Mouse (Mus musculus) heart, postnatal 14 days (tissue): ENCODE measurements around the gene St3gal3. TPM values are rescaled to one million over a fixed set of nuclear protein-coding genes. Genes with fewer than 3 reads are reported as not detected.
A peak's percentile ranks its signal among the peaks of the same experiment; 100 is the strongest.

Source experiments
- DNase-seq, 2 experiments: peaks; one replicate each; pipeline ENCODE4 v3.0.0; 2021 to 2022
- intact Hi-C: fragments of 180-260 bp; cut with DNase I; formaldehyde crosslinking; loops from one replicate; pipeline ENCODE4 v1.15.1; 2025
- long read RNA-seq, 2 experiments: library from polyadenylated mRNA; stranded (forward); transcript quantifications; one replicate each; pipeline ENCODE4 v2.0.0; 2021
- total RNA-seq, 2 experiments: library from RNA; stranded (reverse); gene quantifications; 2 replicates each; pipeline ENCODE4 v1.2.3; 2021

Gene St3gal3
- total RNA-seq: 10 to 100 TPM; 44.5 to 48.1 TPM
- long read RNA-seq, experiment 1, partial matches to known transcripts: 1 of 14 reads
- long read RNA-seq, experiment 1, other reads (novel, unspliced or antisense): 8 of 14 reads
- long read RNA-seq, experiment 2, transcript St3gal3-201 (12 exons, 2,549 nt): major isoform, 10 of 21 reads
- long read RNA-seq, experiment 2, partial matches to known transcripts: 0 of 21 reads
- long read RNA-seq, experiment 2, other reads (novel, unspliced or antisense): 9 of 21 reads

GRCm38 (mm10) chr4:118134485-118135365, at the start of gene St3gal3:
Gene St3gal3 (minus strand): TSS chr4:118134914.
- DNase-seq: peak; percentile 99
- intact Hi-C loops: no loop called here

- intact Hi-C loops: no loop called here
- DNase-seq: peak in 1 of 2 experiments; percentile 19
Measured at GRCm38 (mm10) chr4:118180301-118181080, 45.8 kb upstream of the St3gal3 start.

GRCm38 (mm10) chr4:118179467-118180300, 45.0 kb upstream of the St3gal3 start, which contains the start of gene Kdm4a:
Gene Kdm4a (minus strand): TSS chr4:118180043.
- intact Hi-C loops: no loop called here
- DNase-seq: peak; percentile 91

- intact Hi-C loops: no loop called here
- no peak for DNase-seq
Measured at GRCm38 (mm10) chr4:118178952-118179466, 44.3 kb upstream of the St3gal3 start.

DNA sequence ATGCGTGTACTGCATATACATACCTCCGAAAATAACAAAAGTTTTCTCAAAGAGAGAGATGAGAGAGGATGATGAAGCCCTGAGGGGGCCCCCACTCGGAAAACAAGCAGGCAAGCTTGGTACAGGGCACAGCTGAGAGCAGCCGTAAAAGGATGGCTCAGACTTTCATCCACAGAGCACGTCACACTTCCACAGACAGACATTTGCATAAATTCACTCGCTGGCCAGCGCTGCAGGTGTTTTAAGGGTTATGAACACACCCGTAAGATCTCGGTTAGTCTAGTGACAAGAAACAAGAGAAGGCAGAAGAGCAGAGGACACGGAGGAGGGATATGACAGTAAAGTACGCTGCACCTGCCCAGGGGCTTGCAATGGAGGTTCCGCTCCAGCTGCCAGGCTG, 37.7 kb upstream of the St3gal3 start:
- intact Hi-C loops: no loop called here
- DNase-seq: no peak

DNA sequence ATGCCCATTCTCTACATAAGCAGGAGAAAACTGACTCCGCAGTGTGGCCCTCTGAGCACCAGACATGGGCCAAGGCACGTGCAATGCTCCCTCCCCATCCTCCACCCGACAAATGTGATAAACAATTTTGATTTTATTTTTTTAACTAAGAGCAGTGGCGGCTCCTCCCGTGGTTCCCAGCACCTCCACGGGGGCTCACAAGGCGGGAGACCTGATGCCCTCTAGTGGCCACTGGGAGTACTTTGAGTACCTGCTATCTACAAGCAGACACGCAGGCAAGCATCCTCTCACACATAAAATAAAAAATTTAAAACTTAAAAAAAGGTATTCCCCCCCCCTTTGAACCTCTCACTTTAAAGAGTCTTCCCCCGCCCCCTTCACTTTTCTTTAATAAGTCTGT, 36.3 kb upstream of the St3gal3 start:
- DNase-seq: no peak
- intact Hi-C loops: no loop called here

DNA sequence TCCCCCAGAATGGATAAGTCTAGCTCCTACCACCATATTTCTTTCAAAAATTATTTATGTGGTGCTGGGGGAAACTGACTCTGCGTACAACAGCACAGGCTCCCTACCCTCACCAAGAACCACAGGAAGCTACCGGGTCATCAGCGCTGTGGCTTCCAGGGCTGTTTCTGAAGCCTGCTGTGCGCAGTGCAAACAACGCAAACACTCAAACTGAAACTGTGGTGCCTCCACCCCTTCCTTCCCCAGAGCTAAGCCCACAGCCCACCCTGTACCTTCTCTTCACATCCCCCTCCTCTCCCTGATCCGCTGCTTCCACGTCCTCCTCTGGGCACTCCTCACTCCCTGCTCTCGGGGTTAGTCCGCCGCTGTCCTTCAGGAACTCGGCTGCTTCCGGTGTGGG, 27.4 kb upstream of the St3gal3 start:
- DNase-seq: no peak
- intact Hi-C loops: no loop called here

- intact Hi-C loops: no loop called here
- no peak for DNase-seq
Measured at GRCm38 (mm10) chr4:118157666-118158065, 23.0 kb upstream of the St3gal3 start.

GRCm38 (mm10) chr4:118156559-118156958, 21.8 kb upstream of the St3gal3 start:
- no peak for DNase-seq
- intact Hi-C loops: no loop called here

DNA sequence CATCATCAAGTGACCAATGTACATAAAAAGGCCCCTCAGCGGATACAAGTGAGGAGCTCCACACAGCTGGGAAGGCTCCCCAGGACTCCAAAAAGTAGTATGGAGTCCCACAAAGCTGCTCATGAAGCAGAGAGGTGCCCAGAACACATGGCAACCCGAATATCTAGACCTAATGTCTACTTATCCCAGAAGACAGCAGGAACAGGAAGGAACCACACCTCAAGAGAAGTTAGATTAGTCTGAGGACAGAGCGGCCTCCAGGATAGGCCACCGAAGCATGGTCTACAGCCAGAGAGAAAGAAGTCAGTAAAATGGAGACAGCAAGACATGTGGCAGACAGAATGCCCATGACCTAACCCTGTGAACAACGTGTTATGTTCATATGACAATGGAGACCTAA, 20.2 kb upstream of the St3gal3 start:
- DNase-seq: no peak
- intact Hi-C loops: no loop called here

- DNase-seq: peak; percentile 50 to 56
- intact Hi-C loops: no loop called here
Measured at GRCm38 (mm10) chr4:118152020-118152785, 17.5 kb upstream of the St3gal3 start.

GRCm38 (mm10) chr4:118150804-118151203, 16.1 kb upstream of the St3gal3 start:
- DNase-seq: no peak
- intact Hi-C loops: no loop called here

GRCm38 (mm10) chr4:118149956-118150680, 15.4 kb upstream of the St3gal3 start:
- intact Hi-C loops: no loop called here
- DNase-seq: no peak

GRCm38 (mm10) chr4:118149055-118149576, 14.4 kb upstream of the St3gal3 start:
- intact Hi-C loops: no loop called here

DNA sequence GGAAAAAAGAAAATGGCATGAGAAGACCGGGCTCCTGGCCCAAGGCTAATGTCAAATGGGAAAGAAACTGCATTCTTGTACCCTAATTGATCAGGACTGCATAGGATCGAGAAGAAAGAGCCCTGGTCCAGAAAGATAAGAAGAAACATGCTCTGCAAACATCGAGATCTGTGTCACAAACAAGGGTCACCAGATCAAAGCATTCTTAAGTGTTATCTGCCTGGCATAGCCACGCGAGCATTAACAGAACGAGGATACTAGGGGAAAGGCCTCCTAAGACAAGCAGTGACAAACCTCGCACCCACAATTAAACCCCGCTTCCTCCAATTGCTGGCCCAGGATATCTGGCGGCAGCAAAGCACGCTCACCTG, 13.6 kb upstream of the St3gal3 start:
- intact Hi-C loops: no loop called here
- DNase-seq: no peak

More at GRCm38 (mm10) chr4:118149055-118149576, 14.4 kb upstream of the St3gal3 start:
- no peak for DNase-seq

GRCm38 (mm10) chr4:118147547-118148316, 13.0 kb upstream of the St3gal3 start:
- DNase-seq: peak; percentile 37 to 51
- intact Hi-C loops: no loop called here

- intact Hi-C loops: no loop called here
- DNase-seq: no peak
Measured at GRCm38 (mm10) chr4:118147090-118147489, 12.4 kb upstream of the St3gal3 start.
